Mouse (Mus musculus) heart, postnatal 36 days (tissue): Measurements from ENCODE around the gene Slc24a3. TPM values are rescaled to one million over a fixed set of nuclear protein-coding genes. Genes with fewer than 3 reads are reported as not detected.

Experiments
- DNase-seq, 2 experiments: peaks; one replicate each; pipeline ENCODE4 v3.0.0; 2021 to 2022
- intact Hi-C: fragments of 180-260 bp; cut with DNase I; formaldehyde crosslinking; loops from one replicate; pipeline ENCODE4 v1.15.1; 2025
- total RNA-seq, 2 experiments: library from RNA; stranded (reverse); gene quantifications; 2 replicates each; pipeline ENCODE4 v1.2.3; 2021

Gene Slc24a3
- total RNA-seq, 2 experiments from 2014 or later, result 2.8 to 3.0 TPM

DNA sequence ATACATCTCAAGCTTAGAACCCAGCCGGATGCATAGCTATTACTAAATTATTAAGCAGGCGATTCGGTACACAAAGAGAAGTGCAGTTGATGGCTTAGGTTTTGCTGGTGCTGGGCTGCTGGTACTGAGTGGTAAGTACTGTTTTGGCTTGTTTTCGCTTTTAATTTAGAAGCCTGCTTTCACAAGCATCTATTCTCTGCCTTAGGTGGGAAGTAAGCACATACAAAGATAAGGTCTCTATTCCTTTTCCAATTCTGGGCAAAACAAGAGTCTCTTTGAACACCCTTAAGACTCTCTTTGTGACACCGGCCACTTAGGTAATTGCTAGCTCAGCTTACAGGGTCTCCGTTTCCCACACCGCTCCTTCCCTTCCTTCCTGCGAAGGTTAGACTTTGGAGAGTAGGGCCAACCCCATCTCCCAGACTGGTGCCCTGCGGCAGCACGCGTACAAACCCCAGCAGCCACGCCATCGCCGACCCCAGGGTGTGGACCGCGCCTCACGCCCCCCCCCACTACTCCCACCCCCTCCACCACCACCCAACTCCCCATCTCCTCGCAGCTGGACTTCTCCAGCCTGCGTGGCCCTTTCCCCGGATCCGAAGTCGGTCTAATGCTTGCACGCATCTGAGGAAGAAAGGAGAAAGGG is 507.1 kb downstream of the Slc24a3 start:
- intact Hi-C loops, result no loop called here
- DNase-seq, result no peak

DNA sequence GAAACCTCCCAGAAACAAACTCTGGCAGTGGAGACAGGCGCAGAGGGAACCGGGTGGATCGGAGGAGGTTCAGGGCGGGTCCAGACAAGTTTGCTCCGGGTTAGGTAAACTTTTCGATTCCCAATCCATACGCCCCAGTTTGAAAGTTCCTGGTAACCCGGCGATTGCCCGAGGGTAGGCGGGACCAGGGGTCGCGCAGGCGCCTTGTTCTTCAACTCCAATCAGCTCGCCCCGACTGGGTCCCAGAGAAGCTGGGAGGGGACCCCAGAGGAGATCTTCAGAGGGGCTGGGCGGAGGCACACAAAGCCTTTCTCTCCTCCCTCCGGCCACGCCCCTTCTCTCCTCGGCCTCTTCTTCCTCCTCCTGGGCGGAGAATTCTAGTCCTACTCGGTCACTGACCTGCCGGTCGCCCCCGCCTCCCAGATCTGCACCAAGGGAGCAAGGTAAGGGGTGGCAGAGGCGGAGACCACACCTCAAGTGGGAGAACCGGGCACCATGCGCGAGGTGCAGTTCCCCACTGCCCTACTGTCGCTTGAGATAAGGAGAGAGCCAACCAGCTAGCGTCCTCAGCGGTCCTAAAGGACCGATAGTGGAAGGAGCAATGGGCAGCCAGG is 507.7 kb downstream of the Slc24a3 start, which contains the start of gene Rin2:
TSS of gene Rin2 (plus strand) at position 74 of the 614 bp plus-strand sequence.
- peak; percentile 69 to 70 for DNase-seq
- intact Hi-C loops, result no loop called here

DNA sequence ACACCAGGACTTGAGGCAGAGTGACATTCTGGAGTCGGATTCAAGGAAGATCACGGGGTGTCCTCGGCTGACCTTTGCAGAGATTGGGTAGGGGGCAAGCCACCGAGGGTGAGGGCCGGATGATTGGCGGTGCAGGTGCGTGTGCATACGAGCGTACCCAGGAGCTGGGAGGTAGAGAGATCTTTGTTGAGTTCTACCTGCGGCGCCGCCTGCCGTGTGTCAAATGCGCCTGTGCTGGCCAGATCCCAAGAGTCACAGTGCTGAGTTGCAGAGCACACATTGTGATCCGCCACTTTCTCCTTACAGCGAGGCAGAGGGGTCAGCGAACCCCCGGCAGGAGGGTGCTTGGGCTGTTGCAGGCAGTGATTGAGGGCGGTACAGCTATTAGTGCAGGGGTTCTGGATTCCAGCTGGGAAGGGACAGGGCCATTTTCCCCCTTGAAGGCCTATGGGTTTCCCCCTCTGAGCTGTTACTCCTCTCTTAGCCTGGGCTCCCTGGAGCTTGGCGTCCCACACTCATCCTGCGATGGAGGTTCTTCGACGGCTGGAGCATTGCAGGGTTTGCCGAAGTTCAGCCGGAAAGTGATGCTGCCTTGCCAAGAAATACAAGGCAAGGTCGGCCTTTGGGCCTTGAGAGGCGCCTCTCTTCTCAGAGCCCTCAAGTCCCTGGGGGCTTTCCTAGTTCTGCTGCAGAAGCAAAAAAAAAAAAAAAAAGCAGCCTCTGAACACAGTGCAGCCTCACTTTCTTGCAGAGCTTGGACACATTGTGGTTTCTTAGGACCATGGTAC is 508.4 kb downstream of the Slc24a3 start:
- peak; percentile 31 to 42 for DNase-seq
- intact Hi-C loops, result no loop called here

DNA sequence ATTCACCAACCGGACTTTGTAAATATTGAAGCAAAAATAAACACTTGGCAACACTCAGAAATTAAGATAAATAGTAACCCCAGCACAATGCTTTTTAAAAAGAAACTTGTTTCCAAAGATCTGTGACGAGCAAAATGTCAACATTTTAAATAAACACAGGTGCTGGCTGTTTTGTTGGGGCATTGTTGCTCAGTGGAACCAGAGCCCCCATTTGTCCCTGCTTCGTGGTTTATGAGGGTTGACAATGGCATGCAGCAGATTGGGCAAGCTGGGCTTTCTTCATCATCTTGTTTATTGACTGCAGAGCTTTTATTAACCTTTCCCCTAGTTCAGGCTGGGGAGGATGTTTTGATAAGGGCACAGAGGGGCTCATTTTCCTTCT is 509.0 kb downstream of the Slc24a3 start:
- no peak for DNase-seq
- intact Hi-C loops, result no loop called here

DNA sequence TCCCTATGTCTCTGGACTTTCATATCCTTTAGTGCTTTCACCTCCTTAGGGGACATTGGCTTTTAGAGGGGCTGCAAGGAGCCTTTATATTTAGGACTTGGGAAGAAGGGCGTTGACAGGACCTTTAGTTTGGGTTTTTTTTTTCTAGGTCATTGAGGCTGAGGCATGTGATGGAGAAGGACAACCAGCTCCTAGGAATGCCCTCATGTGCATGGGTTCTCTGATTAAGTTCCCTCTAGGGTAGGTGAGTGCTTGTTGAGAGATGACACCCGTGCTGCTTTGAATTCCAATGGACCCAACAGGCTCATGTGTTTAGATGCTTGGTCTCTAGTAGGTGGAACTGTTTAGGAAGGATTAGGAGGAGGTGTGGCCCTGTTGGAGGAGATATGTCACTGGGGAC is 509.4 kb downstream of the Slc24a3 start:
- DNase-seq, result no peak
- intact Hi-C loops, result no loop called here

DNA sequence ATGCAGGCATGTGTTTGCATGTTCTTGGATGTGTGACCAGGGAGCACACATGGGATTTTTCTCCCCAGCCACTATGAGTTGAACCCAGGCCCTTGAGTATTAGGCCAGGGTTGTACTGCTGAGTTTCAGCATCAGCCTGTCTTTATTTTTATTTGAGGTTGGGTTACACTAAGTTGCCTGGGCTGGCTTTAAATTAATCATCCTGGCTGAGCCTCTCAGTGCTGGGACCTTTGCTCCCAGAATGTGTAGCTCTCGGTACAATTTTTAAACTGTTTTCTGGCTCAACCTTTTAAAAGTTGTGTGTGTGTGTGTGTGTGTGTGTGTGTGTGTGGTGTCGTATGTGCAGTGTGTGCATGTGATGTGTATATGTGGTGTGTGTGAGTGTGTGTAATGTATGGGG is 512.6 kb downstream of the Slc24a3 start:
- intact Hi-C loops, result no loop called here
- DNase-seq, result no peak

DNA sequence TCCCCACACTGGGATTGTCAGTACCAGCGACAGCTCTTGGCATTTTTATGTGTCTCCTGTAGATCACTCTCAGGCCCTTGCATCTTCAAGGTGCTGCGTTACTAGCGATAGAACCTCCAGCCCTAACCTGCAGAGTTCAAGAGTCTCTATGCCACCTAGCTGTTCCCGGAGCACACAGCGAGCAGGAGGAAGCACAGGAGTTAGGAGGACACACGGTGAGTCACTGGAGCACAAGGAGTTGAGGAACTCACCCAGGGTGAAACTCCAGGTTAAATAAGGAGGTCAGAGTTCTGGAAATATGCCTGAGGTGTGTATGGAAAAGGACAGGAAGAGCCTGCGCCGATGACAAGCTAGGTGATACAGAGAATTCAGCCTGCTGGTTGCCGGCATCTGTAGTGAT is 513.2 kb downstream of the Slc24a3 start:
- intact Hi-C loops, result no loop called here

DNA sequence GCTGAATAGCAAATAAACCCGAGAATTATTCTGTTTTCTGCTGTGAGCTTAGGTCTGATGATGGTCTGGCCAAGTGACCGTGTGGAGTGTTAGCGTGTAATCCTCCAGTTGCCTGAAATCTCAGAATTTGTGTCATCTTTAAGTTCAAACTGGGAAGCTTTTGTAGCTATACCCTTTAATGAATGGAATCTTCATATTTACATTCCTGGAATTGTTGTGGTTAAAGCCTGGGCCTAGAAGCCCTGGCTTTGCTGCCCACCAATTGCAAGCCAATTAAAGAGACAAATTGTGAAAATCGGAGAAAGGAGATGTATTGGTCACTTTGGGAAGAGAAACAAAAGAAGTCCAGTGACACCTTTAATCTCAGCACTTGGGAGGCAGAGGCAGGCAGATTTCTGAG is 514.1 kb downstream of the Slc24a3 start:
- intact Hi-C loops, result no loop called here
- no peak for DNase-seq

More for the DNA sequence above, 513.2 kb downstream of the Slc24a3 start:
- no peak for DNase-seq

DNA sequence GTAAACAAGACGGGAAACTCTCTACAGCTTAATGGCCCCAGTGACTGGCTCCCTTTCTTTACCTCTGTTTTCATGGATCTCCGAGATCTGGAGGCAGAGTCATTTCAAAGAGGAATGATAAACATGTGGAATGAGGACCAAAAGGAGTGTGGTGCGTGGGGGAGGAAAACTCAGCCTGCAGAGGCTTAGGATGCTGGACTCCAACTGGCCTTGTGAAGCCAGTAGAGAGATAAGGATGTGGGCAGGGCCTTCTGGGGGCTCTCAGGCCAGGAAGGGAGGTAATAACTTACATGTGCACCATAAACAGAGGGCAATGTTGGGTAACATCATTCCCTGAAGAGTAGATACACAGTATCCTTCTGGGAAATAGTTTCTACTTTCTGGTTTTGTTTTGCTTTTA is 515.4 kb downstream of the Slc24a3 start:
- no peak for DNase-seq
- intact Hi-C loops, result no loop called here

DNA sequence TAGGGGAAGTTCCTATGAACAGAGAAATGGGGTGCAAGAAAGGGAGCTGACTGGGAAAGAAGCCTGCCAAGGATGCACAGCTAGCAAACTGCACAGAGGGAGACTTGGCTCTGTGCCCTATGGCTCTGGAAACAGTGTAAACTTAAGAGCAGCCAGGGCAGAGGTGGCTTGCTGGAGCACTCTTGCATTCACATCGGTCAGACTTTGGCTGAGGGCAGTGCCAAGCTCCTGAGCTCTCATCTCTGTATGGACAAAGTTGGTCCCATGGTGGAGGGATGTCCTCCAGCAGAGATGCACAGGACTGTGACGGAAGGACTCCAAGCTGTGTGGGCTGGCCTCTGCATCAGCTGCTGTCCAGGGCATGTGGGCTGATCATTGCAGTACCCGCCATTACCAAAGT is 516.0 kb downstream of the Slc24a3 start:
- intact Hi-C loops, result no loop called here
- peak; percentile 23 to 43 for DNase-seq

DNA sequence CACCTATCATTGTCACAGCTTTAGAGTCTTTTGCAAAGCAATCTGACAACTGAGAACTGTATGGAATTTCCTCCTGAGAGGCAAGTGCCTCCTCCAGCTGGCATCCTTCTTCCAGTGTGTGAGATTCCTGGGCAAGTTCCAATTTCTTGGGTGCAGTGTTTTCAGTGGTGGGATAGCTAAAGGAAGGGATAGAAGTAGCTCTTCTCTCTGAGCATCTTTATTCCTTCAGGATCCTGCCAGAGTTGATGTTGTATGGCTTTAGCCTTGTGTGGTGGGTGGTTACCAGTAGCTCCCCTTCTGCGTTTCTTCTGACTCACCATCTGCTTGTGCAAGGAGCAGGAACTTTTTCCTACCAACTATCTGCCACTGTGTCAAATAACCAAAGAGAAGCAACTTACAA is 516.6 kb downstream of the Slc24a3 start:
- DNase-seq, result no peak
- intact Hi-C loops, result no loop called here

DNA sequence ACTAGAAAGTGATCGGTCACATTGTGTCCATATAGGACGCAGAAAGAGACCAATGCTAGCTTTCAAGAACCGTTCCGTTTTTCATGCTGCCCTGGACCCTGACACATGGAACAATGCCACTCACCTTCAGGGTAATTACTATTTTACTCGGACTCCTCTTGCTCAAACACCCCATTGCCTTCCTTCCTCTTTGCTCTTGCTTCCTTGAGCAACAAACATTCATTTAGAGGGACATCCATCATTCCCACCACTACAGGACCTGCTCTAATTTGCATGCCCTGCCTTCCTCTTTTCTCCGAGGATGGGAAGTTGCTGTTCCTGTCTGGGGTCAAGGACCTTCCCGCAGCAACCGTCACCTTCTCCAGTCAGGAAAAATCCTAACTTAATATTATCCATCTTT is 517.3 kb downstream of the Slc24a3 start:
- intact Hi-C loops, result no loop called here
- DNase-seq, result no peak

DNA sequence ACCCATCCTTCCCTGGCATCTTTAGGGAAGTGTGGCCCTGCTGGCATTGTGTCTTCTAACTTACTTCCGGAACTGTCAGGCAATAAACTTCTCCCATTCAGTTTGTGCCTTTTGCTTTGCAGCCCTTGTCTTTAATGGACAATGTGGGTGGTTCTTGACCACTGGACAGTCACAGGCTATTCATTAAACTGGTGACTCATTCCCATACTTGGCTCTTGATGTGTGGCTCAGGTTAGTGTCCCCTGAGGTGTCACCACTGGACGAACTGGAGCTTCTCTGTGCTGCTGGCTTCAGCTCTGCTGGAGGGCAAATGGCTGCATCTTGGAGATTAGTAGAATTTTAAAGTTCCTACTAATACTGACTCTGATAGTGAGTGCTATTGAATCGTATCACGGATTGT is 518.5 kb downstream of the Slc24a3 start:
- DNase-seq, result no peak
- intact Hi-C loops, result no loop called here

DNA sequence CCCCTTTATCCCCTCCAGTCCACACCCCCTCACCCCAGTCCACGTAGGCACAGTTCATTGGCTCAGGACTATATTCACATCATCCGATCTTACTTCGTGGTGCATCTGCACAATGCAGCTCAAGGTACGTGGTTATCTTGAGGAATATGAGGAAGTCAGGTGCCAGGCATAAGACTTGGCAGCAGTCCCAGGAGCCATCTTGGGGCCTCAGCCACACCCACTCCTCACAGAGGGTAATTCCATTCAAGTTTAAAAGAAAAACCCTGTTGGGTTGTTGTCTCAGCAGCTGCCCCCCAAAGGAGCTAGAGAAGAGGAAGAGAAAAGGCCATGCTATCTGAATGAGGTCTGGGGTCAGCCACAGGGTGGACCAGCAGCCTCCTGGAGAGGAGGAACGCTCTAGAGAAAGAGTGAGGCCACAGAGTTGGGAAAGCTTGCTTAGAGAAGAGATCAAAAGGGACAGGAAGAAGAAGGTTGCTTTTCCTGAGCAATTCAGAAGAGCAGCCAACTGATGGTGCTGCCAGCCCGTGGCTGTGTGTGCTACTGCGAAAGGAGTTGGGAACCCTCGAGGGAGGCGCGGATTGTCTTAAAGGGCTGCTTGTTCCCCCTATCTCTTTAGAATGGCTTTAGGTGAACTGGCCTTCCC is 523.9 kb downstream of the Slc24a3 start:
- intact Hi-C loops, result no loop called here
- no peak for DNase-seq
